Mouse (Mus musculus): ENCODE data around the gene Agap1.

The Agap1 gene

GRCm38 (mm10) chr1:89781861-89782260 lies 327.3 kb downstream of the Agap1 start:
- DNase-seq: no peak

GRCm38 (mm10) chr1:89786793-89787192 lies 332.2 kb downstream of the Agap1 start:
- DNase-seq: no peak

- DNase-seq: peak; percentile 20 to 35
Measured at GRCm38 (mm10) chr1:89798724-89799123, 344.1 kb downstream of the Agap1 start.

- DNase-seq: no peak
Measured at GRCm38 (mm10) chr1:89801506-89801905, 346.9 kb downstream of the Agap1 start.

GRCm38 (mm10) chr1:89804981-89805380 lies 350.4 kb downstream of the Agap1 start:
- no peak for DNase-seq

- no peak for DNase-seq
Measured at GRCm38 (mm10) chr1:89812816-89813215, 358.2 kb downstream of the Agap1 start.

- DNase-seq: no peak
Measured at GRCm38 (mm10) chr1:89816487-89817206, 362.0 kb downstream of the Agap1 start.

- no peak for DNase-seq
Measured at GRCm38 (mm10) chr1:89821822-89822221, 367.2 kb downstream of the Agap1 start.

GRCm38 (mm10) chr1:89822431-89822830 lies 367.8 kb downstream of the Agap1 start:
- no peak for DNase-seq

GRCm38 (mm10) chr1:89823036-89823435 lies 368.4 kb downstream of the Agap1 start:
- DNase-seq: no peak

- DNase-seq: no peak
Measured at GRCm38 (mm10) chr1:89827051-89827450, 372.4 kb downstream of the Agap1 start.

GRCm38 (mm10) chr1:89831095-89831494 lies 376.5 kb downstream of the Agap1 start:
- DNase-seq: no peak

- no peak for DNase-seq
Measured at GRCm38 (mm10) chr1:89844064-89844463, 389.5 kb downstream of the Agap1 start.

- no peak for DNase-seq
Measured at GRCm38 (mm10) chr1:89845487-89845886, 390.9 kb downstream of the Agap1 start.

- DNase-seq: no peak
Measured at GRCm38 (mm10) chr1:89846148-89846547, 391.5 kb downstream of the Agap1 start.

GRCm38 (mm10) chr1:89848356-89849039 lies 393.9 kb downstream of the Agap1 start:
- DNase-seq: no peak

GRCm38 (mm10) chr1:89849151-89849860 lies 394.7 kb downstream of the Agap1 start:
- DNase-seq: peak; percentile 45 to 52

GRCm38 (mm10) chr1:89849861-89850230 lies 395.2 kb downstream of the Agap1 start:
- DNase-seq: peak; percentile 61 to 68

- DNase-seq: no peak
Measured at GRCm38 (mm10) chr1:89850681-89851414, 396.2 kb downstream of the Agap1 start.

- peak; percentile 59 to 74 for DNase-seq
Measured at GRCm38 (mm10) chr1:89859182-89859581, 404.6 kb downstream of the Agap1 start.

GRCm38 (mm10) chr1:89860017-89860730 lies 405.6 kb downstream of the Agap1 start:
- DNase-seq: peak; percentile 54 to 61

GRCm38 (mm10) chr1:89865787-89866186 lies 411.2 kb downstream of the Agap1 start:
- no peak for DNase-seq
